Mouse (Mus musculus): ENCODE results near the gene Serpinb1c.

GRCm38 (mm10) chr13:32833237-32833636, 64.8 kb downstream of the Serpinb1c start:
- TF ChIP-seq EP300 (IDR thresholded peaks at IDR 0.05; ENCODE audit: low read depth in 1 of 2, low read length in 2 of 2) (no peak), CTCF (IDR thresholded peaks at IDR 0.05 in 2 of 3, conservative IDR thresholded peaks at IDR 0.05 in 1 of 3; ENCODE audit: control insufficient read depth in 1 of 3, insufficient read depth in 1 of 3, low read depth in 2 of 3, low read length in 3 of 3, poor library complexity in 1 of 3, severe bottlenecking in 1 of 3) (no peak), POLR2AphosphoS5 (IDR thresholded peaks at IDR 0.05; ENCODE audit: borderline replicate concordance, low read depth, low read length) (no peak)

Measured in MEL (cell line).